Mouse (Mus musculus) liver (tissue): ENCODE results near the gene Scyl2.

Experiments used
- DNase-seq: peaks from one replicate; pipeline ENCODE4 v3.0.0-alpha.2; 2020; ENCODE audit warnings: mixed read lengths

The Scyl2 gene

DNA sequence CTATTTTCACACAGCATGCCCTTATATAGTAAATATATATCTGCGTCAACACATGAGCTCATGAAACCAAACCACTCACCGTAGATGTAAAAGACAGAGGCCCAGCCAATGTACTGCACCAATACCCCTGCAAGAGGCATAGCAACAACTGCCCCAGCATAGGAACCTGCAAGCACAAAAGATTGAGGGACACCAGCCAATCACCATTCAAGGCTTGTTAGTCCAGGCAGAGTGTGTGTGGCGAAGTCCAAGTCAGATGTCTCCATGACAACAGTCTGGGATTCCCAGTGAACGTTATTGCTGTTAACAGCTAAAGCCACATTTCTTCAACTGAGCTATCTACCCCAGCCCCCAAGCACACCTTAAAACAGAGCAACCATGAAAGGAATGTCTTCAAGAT, 93.3 kb downstream of the Scyl2 start:
- no peak for DNase-seq

DNA sequence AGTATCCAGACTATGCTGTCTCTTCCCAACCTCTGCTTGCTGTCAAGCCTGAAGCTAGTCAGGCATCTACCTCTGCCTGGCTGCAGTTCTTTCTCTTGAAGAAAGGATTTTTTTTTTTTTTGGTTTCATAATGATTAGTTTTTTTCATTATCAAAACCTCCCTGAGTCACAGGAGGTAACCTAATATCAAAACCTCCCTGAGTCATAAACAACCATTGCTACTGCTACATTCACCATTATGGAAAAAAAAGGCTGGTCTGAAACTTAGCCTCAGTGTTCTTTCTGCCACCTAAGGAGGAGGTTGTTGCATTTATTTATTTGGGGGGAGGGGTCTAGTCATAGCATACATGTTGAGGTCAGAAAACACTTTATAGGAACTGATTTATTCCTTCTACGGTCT, 96.2 kb downstream of the Scyl2 start:
- DNase-seq, result no peak
